Mouse (Mus musculus) lung, postnatal 0 days (tissue): ENCODE data around the gene Ncaph2.

Experiments used
- CTCF ChIP-seq: IDR thresholded peaks from 2 replicates; pipeline ENCODE4 v1.5.1; 2016; ENCODE audit warnings: antibody characterized with exemption, mild to moderate bottlenecking
- EP300 ChIP-seq: IDR thresholded peaks from 2 replicates; pipeline ENCODE4 v1.6.1; 2016; ENCODE audit warnings: antibody characterized with exemption, mild to moderate bottlenecking, control low read depth

DNA sequence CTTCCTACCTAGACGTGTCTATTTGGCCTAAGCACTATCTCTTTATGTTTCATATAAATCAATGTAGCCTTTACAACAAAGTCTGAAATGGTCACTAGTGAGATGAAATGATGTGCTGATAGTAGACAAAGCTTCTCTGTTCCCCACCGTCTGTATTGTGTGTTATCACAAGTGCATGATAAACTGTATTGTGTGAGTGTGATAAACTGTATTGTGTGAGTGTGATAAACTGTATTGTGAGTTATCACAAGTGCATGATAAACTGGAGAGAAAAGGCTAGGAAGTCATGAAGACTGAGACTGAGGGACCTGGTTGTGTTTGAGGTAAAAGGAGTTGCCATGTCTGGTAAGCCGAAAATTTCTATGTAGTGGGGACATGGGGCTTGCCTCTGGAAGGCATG, 3.3 kb downstream of the Ncaph2 start:
- TF ChIP-seq CTCF = no peak
- no peak for TF ChIP-seq EP300
